Mouse (Mus musculus) stomach, postnatal 0 days (tissue): ENCODE measurements around the gene Tmc3. TPM values are rescaled to one million over a fixed set of nuclear protein-coding genes. Genes with fewer than 3 reads are reported as not detected.

Source experiments
- ATAC-seq: fragments of 200-750 bp; cut with Nextera tagmentation; 2 replicates; pipeline ENCODE4 v1.8.0; 2017; ENCODE audit not compliant: low FRiP score, low TSS enrichment
- DNase-seq: peaks from one replicate; pipeline ENCODE4 v3.0.0-alpha.2; 2016; ENCODE audit warnings: low spot score
- H3K27ac ChIP-seq: fragments of 300-500 bp; sonication (generic); replicated peaks from 2 replicates; pipeline ENCODE4 v1.5.1; 2014; ENCODE audit warnings: mild to moderate bottlenecking, control low read depth
- H3K27me3 ChIP-seq: fragments of 300-500 bp; sonication (generic); 2 replicates; pipeline ENCODE4 v1.6.1; 2014; ENCODE audit warnings: low read length; ENCODE audit not compliant: control insufficient read depth, insufficient read depth
- H3K36me3 ChIP-seq: fragments of 300-500 bp; sonication (generic); 2 replicates; pipeline ENCODE4 v1.6.1; 2014; ENCODE audit warnings: low read length, mixed read lengths; ENCODE audit not compliant: control insufficient read depth, insufficient read depth
- H3K4me1 ChIP-seq: fragments of 300-500 bp; sonication (generic); replicated peaks from 2 replicates; pipeline ENCODE4 v1.6.1; 2014; ENCODE audit warnings: antibody characterized with exemption; ENCODE audit not compliant: control insufficient read depth, insufficient read depth
- H3K4me2 ChIP-seq: fragments of 300-500 bp; sonication (generic); replicated peaks from 2 replicates; pipeline ENCODE4 v1.6.1; 2014; ENCODE audit warnings: low read depth, mild to moderate bottlenecking, control low read depth, moderate library complexity
- H3K4me3 ChIP-seq: fragments of 300-500 bp; sonication (generic); 2 replicates; pipeline ENCODE4 v1.5.1; 2014; ENCODE audit warnings: low read depth, low read length, control low read depth
- H3K9ac ChIP-seq: fragments of 300-500 bp; sonication (generic); 2 replicates; pipeline ENCODE4 v1.6.1; 2014; ENCODE audit warnings: mild to moderate bottlenecking, low read length, control low read depth, mixed read lengths
- H3K9me3 ChIP-seq: fragments of 300-500 bp; sonication (generic); 2 replicates; pipeline ENCODE4 v1.6.1; 2016; ENCODE audit warnings: low read length; ENCODE audit not compliant: control insufficient read depth
- CTCF ChIP-seq: IDR thresholded peaks from 2 replicates; pipeline ENCODE4 v1.5.1; 2016; ENCODE audit warnings: antibody characterized with exemption, low read depth, mild to moderate bottlenecking, moderate library complexity
- EP300 ChIP-seq: optimal IDR thresholded peaks from 2 replicates; pipeline ENCODE3; 2016; ENCODE audit warnings: antibody characterized with exemption
- WGBS: fragments of 180-500 bp; shearing (Covaris S2); extraction: QIAGEN DNeasy Blood & Tissue Kit; methylation state at CpG from one replicate; pipeline ENCODE4 v1.1.7; 2014; 5-methylcytosine and 5-hydroxymethylcytosine counted together
- polyA plus RNA-seq: library from polyadenylated mRNA; unstranded; fragments of >200 nt; fragmentation: Nextera tagmentation; extraction: Ambion mirVana; gene quantifications from 2 replicates; pipeline ENCODE4 v1.2.1, GENCODE M21; 2015

Tmc3 gene
- polyA plus RNA-seq, 1 experiment from 2014 or later, result 1.1 TPM

DNA sequence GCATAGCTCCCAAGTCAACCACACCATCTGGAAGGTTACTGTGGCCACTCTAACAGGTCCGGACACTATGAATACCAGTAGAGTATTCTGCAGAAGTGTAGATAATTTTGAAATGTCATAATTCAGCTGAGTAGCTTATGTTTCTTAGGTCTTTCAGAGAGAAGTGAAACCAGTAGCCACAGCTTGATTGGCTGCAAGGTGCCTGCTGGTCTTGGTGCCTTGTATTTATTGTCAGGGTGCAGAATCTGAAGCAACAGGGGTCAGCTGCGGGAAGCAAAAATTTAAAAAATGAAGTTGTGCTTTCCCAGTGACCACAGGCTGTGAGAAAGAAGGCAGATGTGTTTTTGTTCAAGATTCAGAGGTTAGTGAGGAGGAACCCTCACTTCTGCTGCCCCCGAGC, 31.5 kb downstream of the Tmc3 start:
- H3K27me3 ChIP-seq, result no peaks in the 10 kb centered on the region
- no peak for ATAC-seq
- 81% methylated on average over 3 of the region's 3 CpGs for WGBS

DNA sequence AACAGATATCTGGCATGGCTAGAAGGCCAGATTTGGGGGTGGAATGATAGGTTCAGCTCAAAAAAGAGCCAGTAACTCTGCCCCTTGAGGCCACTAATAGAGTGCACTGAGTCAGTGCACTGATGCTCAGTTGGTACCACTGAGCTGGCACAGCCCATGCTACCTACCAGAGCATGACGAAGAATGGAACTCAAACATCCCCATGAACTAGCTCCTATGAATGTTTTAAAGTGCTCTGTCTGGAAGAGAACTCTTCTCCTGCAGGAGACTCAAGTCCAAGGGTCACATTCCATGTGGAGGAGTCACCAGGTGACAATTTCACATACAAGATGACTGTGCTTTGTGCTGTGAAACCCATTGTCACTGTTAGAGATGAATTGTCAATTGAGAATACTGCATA, 34.0 kb downstream of the Tmc3 start:
- Histone ChIP-seq H3K27me3 (no peaks in the 10 kb centered on the region), H3K9ac (no peak overlapping the region), H3K9me3 (no peaks in the 10 kb centered on the region), H3K4me3 (no peak overlapping the region), H3K4me2 (no peak overlapping the region), H3K4me1 (no peaks in the 10 kb centered on the region), H3K27ac (no peak overlapping the region), H3K36me3 (no peaks in the 10 kb centered on the region)
- TF ChIP-seq CTCF (no peak), EP300 (no peak)
- WGBS, result 100% methylated on average over 1 of the region's 1 CpGs
- 0 out of 2 replicates have a peak, but pooled peaks have one; percentile 29 for ATAC-seq
- no peak for DNase-seq

More for the DNA sequence above, 31.5 kb downstream of the Tmc3 start:
- Histone ChIP-seq H3K4me3 (no peak overlapping the region), H3K4me1 (no peaks in the 10 kb centered on the region), H3K4me2 (no peak overlapping the region), H3K9me3 (no peaks in the 10 kb centered on the region), H3K36me3 (no peaks in the 10 kb centered on the region), H3K27ac (no peak overlapping the region), H3K9ac (no peak overlapping the region)
- TF ChIP-seq EP300 (no peak), CTCF (no peak)
- DNase-seq, result no peak

DNA sequence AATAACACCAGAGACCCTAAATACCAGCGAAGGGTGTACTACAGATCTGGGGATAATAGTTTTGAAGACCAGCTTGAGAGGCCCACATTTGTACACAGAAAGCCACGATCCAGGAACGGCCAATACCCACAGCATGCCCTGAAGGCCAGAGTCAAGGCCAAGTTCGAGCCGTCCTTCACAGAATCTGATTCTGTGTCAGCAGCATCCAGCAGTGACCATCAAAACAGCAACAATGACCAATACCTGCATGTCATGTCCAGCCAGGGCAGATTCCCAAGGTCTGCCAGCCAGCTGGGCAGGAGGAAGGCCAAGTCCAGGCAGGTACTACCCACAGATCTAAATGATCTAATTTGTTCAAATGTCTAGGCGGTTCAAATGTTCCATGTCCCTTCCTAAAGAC, 37.9 kb downstream of the Tmc3 start:
- no peak for TF ChIP-seq CTCF
- no peak for TF ChIP-seq EP300
- no peak for ATAC-seq

DNA sequence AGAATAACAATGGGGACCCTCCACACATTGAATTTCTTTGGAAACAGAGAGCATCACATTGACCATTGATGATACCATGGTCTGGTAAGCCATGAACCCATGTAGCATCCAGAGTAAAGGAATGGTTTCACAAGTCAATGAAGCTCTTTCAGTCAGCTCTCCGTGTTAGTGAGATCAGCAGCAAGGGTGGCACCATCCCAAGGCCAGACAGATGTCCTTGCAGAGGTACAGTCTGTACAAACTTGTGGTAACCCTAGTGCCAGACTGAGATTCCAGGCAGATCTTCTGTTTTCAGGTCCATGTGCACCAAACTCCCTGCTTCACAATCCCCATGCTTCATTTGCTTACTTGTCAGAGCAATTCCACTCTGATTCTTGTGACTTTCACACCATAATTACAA, 39.3 kb downstream of the Tmc3 start:
- DNase-seq (no peak), ATAC-seq (no peak)
- Histone ChIP-seq H3K4me1 (no peaks in the 10 kb centered on the region), H3K4me3 (no peak overlapping the region), H3K27ac (no peak overlapping the region), H3K9me3 (no peaks in the 10 kb centered on the region), H3K27me3 (no peaks in the 10 kb centered on the region), H3K9ac (no peak overlapping the region), H3K36me3 (no peaks in the 10 kb centered on the region), H3K4me2 (no peak overlapping the region)
- WGBS, result 69% methylated on average over 1 of the region's 1 CpGs
- TF ChIP-seq EP300 (no peak), CTCF (no peak)

More for the DNA sequence above, 37.9 kb downstream of the Tmc3 start:
- Histone ChIP-seq H3K4me2 (no peak overlapping the region), H3K9me3 (no peaks in the 10 kb centered on the region), H3K27ac (no peak overlapping the region), H3K27me3 (no peaks in the 10 kb centered on the region), H3K4me3 (no peak overlapping the region), H3K36me3 (no peaks in the 10 kb centered on the region), H3K4me1 (no peaks in the 10 kb centered on the region), H3K9ac (no peak overlapping the region)
- DNase-seq, result no peak
- 92% methylated on average over 6 of the region's 6 CpGs for WGBS

DNA sequence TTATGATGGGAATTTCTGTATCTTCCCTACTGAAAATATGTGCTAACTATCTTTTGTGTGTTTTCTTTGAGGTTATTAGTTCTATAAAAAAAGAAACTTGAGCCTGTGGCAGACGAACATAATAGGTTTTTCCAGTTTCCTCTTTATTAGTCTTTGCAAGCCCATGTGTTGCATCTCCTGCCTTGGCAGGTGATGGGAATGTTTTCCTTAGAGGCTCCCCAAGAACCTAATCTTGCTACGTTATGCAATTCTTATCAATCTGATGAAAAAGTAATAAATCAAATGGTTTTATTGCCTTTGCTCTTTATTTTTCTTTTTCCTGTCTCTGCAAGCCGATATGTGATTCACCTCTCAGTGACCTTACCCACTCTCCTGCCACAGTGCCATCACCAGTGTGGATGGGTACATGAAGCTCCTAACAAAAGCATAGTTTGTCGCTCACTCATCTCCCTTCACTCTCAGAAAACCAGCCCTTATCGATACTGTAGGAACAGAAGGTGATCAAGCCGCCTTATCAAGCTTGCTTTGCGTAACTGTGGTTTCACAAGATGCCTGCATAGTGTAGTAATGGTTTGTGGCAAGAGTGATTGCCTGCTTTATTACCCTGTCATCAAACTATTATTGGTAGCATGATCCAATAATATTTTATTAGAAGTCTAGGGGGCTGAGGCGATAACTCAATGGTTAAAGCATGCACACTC, 42.0 kb downstream of the Tmc3 start:
- Histone ChIP-seq H3K9ac (no peak overlapping the region), H3K4me1 (0 out of 2 replicates have a peak, but pooled peaks cover 5% of the 10 kb centered on the region), H3K4me2 (no peak overlapping the region), H3K27ac (0 out of 2 replicates have a peak overlapping the region, but pooled peaks have one; percentile 56), H3K36me3 (no peaks in the 10 kb centered on the region), H3K4me3 (no peak overlapping the region), H3K27me3 (no peaks in the 10 kb centered on the region), H3K9me3 (no peaks in the 10 kb centered on the region)
- WGBS, result 67% methylated on average over 8 of the region's 8 CpGs
- DNase-seq (no peak), ATAC-seq (peak; percentile 52)
- TF ChIP-seq EP300 (no peak), CTCF (no peak)

DNA sequence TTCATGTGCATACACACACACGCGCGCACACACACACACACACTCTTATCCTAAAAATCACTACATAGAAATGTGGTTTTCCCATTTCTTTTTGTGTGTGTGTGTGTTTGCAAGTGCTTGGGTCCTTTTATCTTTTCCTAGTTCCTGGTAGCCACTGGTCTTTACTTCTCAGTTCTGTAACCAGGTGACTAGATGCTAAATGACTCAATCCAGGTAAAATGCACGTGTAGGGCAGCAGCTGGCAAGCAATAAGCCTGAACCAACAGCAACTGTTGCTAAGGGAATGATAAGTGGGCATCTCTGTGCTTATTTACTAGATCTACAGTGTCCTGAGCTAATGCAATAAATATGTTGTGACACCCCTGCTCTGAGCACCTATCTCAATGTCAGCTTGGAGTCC, 42.6 kb downstream of the Tmc3 start:
- H3K27ac ChIP-seq, result 0 out of 2 replicates have a peak overlapping the region, but pooled peaks have one; percentile 56
- 81% methylated on average over 4 of the region's 4 CpGs for WGBS

More for the DNA sequence above, 42.6 kb downstream of the Tmc3 start:
- no peak for DNase-seq
- Histone ChIP-seq H3K9me3 (no peaks in the 10 kb centered on the region), H3K36me3 (no peaks in the 10 kb centered on the region), H3K27me3 (no peaks in the 10 kb centered on the region), H3K9ac (no peak overlapping the region), H3K4me2 (no peak overlapping the region), H3K4me1 (0 out of 2 replicates have a peak, but pooled peaks cover 5% of the 10 kb centered on the region), H3K4me3 (no peak overlapping the region)
- ATAC-seq, result peak; percentile 58
- TF ChIP-seq EP300 (no peak), CTCF (no peak)
